Mouse (Mus musculus) forebrain, postnatal 0 days (tissue): ENCODE results near the gene Pttg1. TPM values are rescaled to one million over a fixed set of nuclear protein-coding genes. Genes with fewer than 3 reads are reported as not detected.

Experiments
- ATAC-seq: fragments of 200-750 bp; cut with Nextera tagmentation; 2 replicates; pipeline ENCODE4 v1.8.0; 2017; ENCODE audit warnings: mild to moderate bottlenecking, moderate library complexity
- DNase-seq: peaks from one replicate; pipeline ENCODE4 v3.0.0-alpha.2; 2015
- H3K27ac ChIP-seq: fragments of 300-500 bp; sonication (generic); 2 replicates; pipeline ENCODE4 v1.5.1; 2014; ENCODE audit warnings: low read depth, mild to moderate bottlenecking, antibody characterized with exemption, low read length, moderate library complexity, mixed read lengths
- H3K27me3 ChIP-seq: fragments of 300-500 bp; sonication (generic); 2 replicates; pipeline ENCODE4 v1.6.1; 2014; ENCODE audit warnings: mild to moderate bottlenecking, low read length, mixed read lengths; ENCODE audit not compliant: insufficient read depth
- H3K36me3 ChIP-seq: fragments of 300-500 bp; sonication (generic); 2 replicates; pipeline ENCODE4 v1.6.1; 2014; ENCODE audit warnings: mild to moderate bottlenecking, moderate library complexity; ENCODE audit not compliant: insufficient read depth
- H3K4me1 ChIP-seq: fragments of 300-500 bp; sonication (generic); 2 replicates; pipeline ENCODE4 v1.6.1; 2014; ENCODE audit warnings: antibody characterized with exemption; ENCODE audit not compliant: insufficient read depth
- H3K4me2 ChIP-seq: fragments of 300-500 bp; sonication (generic); 2 replicates; pipeline ENCODE4 v1.6.1; 2014; ENCODE audit warnings: low read depth, mild to moderate bottlenecking, moderate library complexity
- H3K4me3 ChIP-seq: fragments of 300-500 bp; sonication (generic); 2 replicates; pipeline ENCODE4 v1.5.1; 2014; ENCODE audit warnings: low read depth, low read length, mixed read lengths
- H3K9ac ChIP-seq: fragments of 300-500 bp; sonication (generic); 2 replicates; pipeline ENCODE4 v1.6.1; 2014; ENCODE audit warnings: mild to moderate bottlenecking
- H3K9me3 ChIP-seq: fragments of 300-500 bp; sonication (generic); 2 replicates; pipeline ENCODE4 v1.6.1; 2016; ENCODE audit warnings: low read length
- CTCF ChIP-seq: sonication (generic); IDR thresholded peaks from 2 replicates; pipeline ENCODE4 v1.5.1; 2016; ENCODE audit warnings: antibody characterized with exemption, control low read depth, low read depth
- WGBS: fragments of 180-500 bp; shearing (Covaris S2); extraction: QIAGEN DNeasy Blood & Tissue Kit; methylation state at CpG from one replicate; pipeline ENCODE4 v1.1.7; 2014; 5-methylcytosine and 5-hydroxymethylcytosine counted together
- polyA plus RNA-seq: library from polyadenylated mRNA; unstranded; fragments of >200 nt; fragmentation: Nextera tagmentation; extraction: Ambion mirVana; gene quantifications from 2 replicates; pipeline ENCODE4 v1.2.1, GENCODE M21; 2015
- total RNA-seq: library from RNA; depleted of rRNA; stranded (reverse); fragments of >200 nt; gene quantifications from 2 replicates; pipeline ENCODE4 v1.2.3, GENCODE M21; 2014

Gene Pttg1
- total and polyA plus RNA-seq, 2 experiments from 2014 or later, result 21.3 to 52.1 TPM

GRCm38 (mm10) chr11:43396246-43396645 is 29.8 kb downstream of the Pttg1 start:
- H3K4me1 ChIP-seq, result no peaks in the 10 kb centered on the region
- WGBS, result 93% methylated on average over 4 of the region's 4 CpGs
- H3K27ac ChIP-seq, result no peak overlapping the region
- ATAC-seq, result no peak
- no peak overlapping the region for H3K4me2 ChIP-seq
- no peaks in the 10 kb centered on the region for H3K27me3 ChIP-seq
- no peaks in the 10 kb centered on the region for H3K9me3 ChIP-seq
- no peak overlapping the region for H3K9ac ChIP-seq
- DNase-seq, result no peak
- H3K36me3 ChIP-seq, result no peaks in the 10 kb centered on the region
- H3K4me3 ChIP-seq, result no peak overlapping the region
- TF ChIP-seq CTCF, result no peak

DNA sequence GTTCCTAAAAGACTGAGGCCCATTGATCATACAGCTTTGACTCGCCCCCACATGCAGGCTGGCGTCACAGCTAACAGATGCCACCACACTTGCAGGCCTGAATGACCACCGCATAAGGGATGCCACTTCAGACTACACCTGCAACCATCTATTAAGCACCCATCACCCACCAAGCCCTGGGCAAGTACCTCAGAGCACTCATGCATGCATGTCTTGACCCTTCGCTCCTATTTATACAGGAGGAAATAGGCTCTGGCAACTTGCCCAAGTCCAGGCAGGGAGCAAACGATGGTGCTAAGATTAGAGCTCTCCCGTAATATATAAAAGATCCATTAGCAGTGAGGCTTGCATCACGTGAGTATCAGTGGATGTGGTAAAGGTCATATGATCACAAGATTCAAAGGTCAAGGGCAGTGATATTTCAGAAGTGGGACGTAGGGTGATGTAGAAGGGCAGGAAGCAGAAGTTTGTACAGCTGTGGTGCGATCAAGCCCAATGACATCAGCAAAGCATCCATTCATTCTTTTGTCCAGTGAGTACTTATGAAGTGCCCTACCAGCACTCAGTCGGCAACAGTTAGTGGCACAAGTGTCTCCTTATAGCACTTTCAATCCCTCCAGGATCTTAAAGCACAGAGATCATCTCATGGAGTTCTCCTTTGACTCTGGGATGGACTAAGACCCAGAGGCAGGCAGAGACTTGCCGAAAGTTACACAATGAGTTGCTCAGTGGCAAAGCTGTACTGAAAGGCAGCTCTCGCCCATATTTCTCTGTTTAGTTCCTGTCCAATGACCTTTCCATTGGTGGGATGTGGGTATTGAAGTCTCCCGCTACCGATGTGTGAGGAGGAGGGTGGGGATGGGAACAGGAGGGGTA is 30.7 kb downstream of the Pttg1 start:
- no peak for TF ChIP-seq CTCF
- Histone ChIP-seq H3K4me1 (no peaks in the 10 kb centered on the region), H3K27me3 (no peaks in the 10 kb centered on the region), H3K27ac (no peak overlapping the region), H3K4me3 (no peak overlapping the region), H3K36me3 (no peaks in the 10 kb centered on the region), H3K4me2 (no peak overlapping the region), H3K9me3 (no peaks in the 10 kb centered on the region), H3K9ac (no peak overlapping the region)
- WGBS, result 69% methylated on average over 14 of the region's 14 CpGs
- no peak for ATAC-seq
- DNase-seq, result no peak

DNA sequence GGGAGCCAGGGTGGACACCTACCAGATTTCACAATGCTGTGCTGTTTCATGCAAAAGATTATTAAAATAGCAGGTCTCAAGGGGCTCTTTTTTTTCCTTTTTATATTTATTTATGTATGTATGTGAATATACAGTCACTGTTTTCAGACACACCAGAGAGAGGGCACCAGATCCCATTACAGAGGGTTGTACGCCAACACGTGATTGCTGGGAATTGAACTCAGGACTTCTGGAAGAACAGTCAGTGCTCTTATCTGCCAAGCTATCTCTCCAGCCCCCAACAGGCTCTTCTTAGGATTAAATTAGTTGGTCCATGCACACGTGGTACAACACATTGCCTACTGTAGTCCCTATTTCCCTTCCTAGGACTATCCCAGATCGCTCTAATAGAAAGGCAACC is 32.7 kb downstream of the Pttg1 start:
- H3K9me3 ChIP-seq, result no peaks in the 10 kb centered on the region
- ATAC-seq (no peak), DNase-seq (no peak)

DNA sequence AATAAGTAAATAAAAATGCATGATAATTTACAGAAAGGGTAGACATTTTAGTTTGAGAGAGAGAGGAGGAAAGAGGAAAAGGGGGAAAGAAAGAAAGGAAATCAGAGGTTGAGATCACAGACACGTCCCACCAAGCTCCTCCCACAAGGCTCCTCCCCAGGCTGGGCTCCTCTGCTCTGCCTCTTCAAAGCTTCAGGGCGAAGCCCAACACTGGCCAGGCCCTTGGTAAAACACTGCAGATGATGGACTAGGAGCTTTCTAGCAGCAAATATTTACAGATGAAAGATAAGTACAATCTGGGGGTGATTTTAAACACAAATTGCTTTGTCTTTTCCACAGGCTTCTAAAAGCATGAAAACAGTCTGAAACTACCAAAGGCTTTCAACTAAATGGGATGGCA is 33.3 kb downstream of the Pttg1 start:
- DNase-seq (no peak), ATAC-seq (no peak)
- H3K9me3 ChIP-seq, result no peaks in the 10 kb centered on the region
- no peak overlapping the region for H3K4me2 ChIP-seq
- TF ChIP-seq CTCF, result no peak
- 59% methylated on average over 2 of the region's 2 CpGs for WGBS
- no peaks in the 10 kb centered on the region for H3K36me3 ChIP-seq
- H3K27ac ChIP-seq, result no peak overlapping the region
- no peaks in the 10 kb centered on the region for H3K27me3 ChIP-seq
- H3K4me3 ChIP-seq, result no peak overlapping the region
- no peak overlapping the region for H3K9ac ChIP-seq
- H3K4me1 ChIP-seq, result no peaks in the 10 kb centered on the region

More for the DNA sequence above, 32.7 kb downstream of the Pttg1 start:
- no peak overlapping the region for H3K4me3 ChIP-seq
- H3K9ac ChIP-seq, result no peak overlapping the region
- no peaks in the 10 kb centered on the region for H3K36me3 ChIP-seq
- no peaks in the 10 kb centered on the region for H3K4me1 ChIP-seq
- no peaks in the 10 kb centered on the region for H3K27me3 ChIP-seq
- no peak overlapping the region for H3K4me2 ChIP-seq
- TF ChIP-seq CTCF, result no peak
- no peak overlapping the region for H3K27ac ChIP-seq
- 86% methylated on average over 4 of the region's 4 CpGs for WGBS

GRCm38 (mm10) chr11:43389118-43389517 is 36.9 kb downstream of the Pttg1 start:
- Histone ChIP-seq H3K9me3 (no peaks in the 10 kb centered on the region), H3K36me3 (no peaks in the 10 kb centered on the region), H3K27ac (no peak overlapping the region), H3K4me1 (peaks cover 7% of the 10 kb centered on the region; the same call in 1 of the 2 replicates), H3K27me3 (no peaks in the 10 kb centered on the region), H3K9ac (no peak overlapping the region), H3K4me2 (no peak overlapping the region), H3K4me3 (no peak overlapping the region)
- ATAC-seq (no peak), DNase-seq (no peak)
- TF ChIP-seq CTCF, result no peak
- 89% methylated on average over 7 of the region's 7 CpGs for WGBS

- no peaks in the 10 kb centered on the region for H3K36me3 ChIP-seq
- no peaks in the 10 kb centered on the region for H3K9me3 ChIP-seq
- TF ChIP-seq CTCF, result no peak
- ATAC-seq (no peak), DNase-seq (no peak)
- no peak overlapping the region for H3K27ac ChIP-seq
- WGBS, result 85% methylated on average over 21 of the region's 21 CpGs
- H3K4me2 ChIP-seq, result no peak overlapping the region
- no peaks in the 10 kb centered on the region for H3K27me3 ChIP-seq
- no peak overlapping the region for H3K9ac ChIP-seq
- peaks cover 7% of the 10 kb centered on the region; the same call in 1 of the 2 replicates for H3K4me1 ChIP-seq
- no peak overlapping the region for H3K4me3 ChIP-seq
These were observed 37.6 kb downstream of the Pttg1 start for GRCm38 (mm10) chr11:43388122-43389097.
